Mouse (Mus musculus): ENCODE measurements around the gene Ambra1.
"Not testable (repeated sequence)": the region's sequence is repeated elsewhere in the genome, so short reads cannot be mapped to it uniquely, and the experiment has no call there.

The Ambra1 gene
- long read RNA-seq, experiment 1, full-length matches to known transcripts, result 1 of 5 reads
- long read RNA-seq, experiment 1, partial matches to known transcripts, result 0 of 5 reads
- long read RNA-seq, experiment 1, other reads (novel, unspliced or antisense), result 4 of 5 reads
- long read RNA-seq, experiment 2, partial matches to known transcripts, result 0 of 2 reads
- long read RNA-seq, experiment 2, other reads (novel, unspliced or antisense), result 2 of 2 reads

- intact Hi-C loops (cut with DNase I), result no loop called here
Observed at GRCm38 (mm10) chr2:91729971-91730821, at the start of gene Ambra1. TSS of gene Ambra1 (plus strand) at chr2:91730134.

- intact Hi-C loops (cut with DNase I), result no loop called here
Observed at GRCm38 (mm10) chr2:91682850-91683249, 47.1 kb upstream of the Ambra1 start.

GRCm38 (mm10) chr2:91683919-91684318 is 46.0 kb upstream of the Ambra1 start:
- intact Hi-C loops (cut with DNase I), result no loop called here

GRCm38 (mm10) chr2:91689452-91689851 is 40.5 kb upstream of the Ambra1 start:
- intact Hi-C loops (cut with DNase I), result no loop called here

GRCm38 (mm10) chr2:91695436-91696224 is 34.3 kb upstream of the Ambra1 start:
- intact Hi-C loops (cut with DNase I), result no loop called here

- intact Hi-C loops (cut with DNase I), result no loop called here
Observed at GRCm38 (mm10) chr2:91696225-91696590, 33.7 kb upstream of the Ambra1 start.

- intact Hi-C loops (cut with DNase I), result no loop called here
Observed at GRCm38 (mm10) chr2:91699225-91699624, 30.7 kb upstream of the Ambra1 start.

- intact Hi-C loops (cut with DNase I), result no loop called here
Observed at GRCm38 (mm10) chr2:91701366-91701765, 28.6 kb upstream of the Ambra1 start.

- intact Hi-C loops (cut with DNase I), result no loop called here
Observed at GRCm38 (mm10) chr2:91705736-91706135, 24.2 kb upstream of the Ambra1 start.

GRCm38 (mm10) chr2:91706456-91706855 is 23.5 kb upstream of the Ambra1 start:
- intact Hi-C loops (cut with DNase I), result no loop called here

- intact Hi-C loops (cut with DNase I), result no loop called here
Observed at GRCm38 (mm10) chr2:91708361-91708760, 21.6 kb upstream of the Ambra1 start.

GRCm38 (mm10) chr2:91710272-91711234 is 19.4 kb upstream of the Ambra1 start, which contains the start of the genes Atg13 and Harbi1:
TSS of gene Atg13 (minus strand) at chr2:91710576.
TSS of gene Harbi1 (plus strand) at chr2:91710852.
- intact Hi-C loops (cut with DNase I), result no loop called here

- intact Hi-C loops (cut with DNase I), result no loop called here
Observed at GRCm38 (mm10) chr2:91711256-91711925, 18.5 kb upstream of the Ambra1 start.

- intact Hi-C loops (cut with DNase I), result no loop called here
Observed at GRCm38 (mm10) chr2:91714921-91715320, 15.0 kb upstream of the Ambra1 start.

- intact Hi-C loops (cut with DNase I), result no loop called here
Observed at GRCm38 (mm10) chr2:91718276-91718675, 11.7 kb upstream of the Ambra1 start.

GRCm38 (mm10) chr2:91723382-91723781 is 6.6 kb upstream of the Ambra1 start:
- intact Hi-C loops (cut with DNase I), result no loop called here

GRCm38 (mm10) chr2:91723951-91724350 is 6.0 kb upstream of the Ambra1 start:
- intact Hi-C loops (cut with DNase I), result no loop called here

- intact Hi-C loops (cut with DNase I), result no loop called here
Observed at GRCm38 (mm10) chr2:91724716-91725115, 5.2 kb upstream of the Ambra1 start.

GRCm38 (mm10) chr2:91725476-91725875 is 4.5 kb upstream of the Ambra1 start:
- intact Hi-C loops (cut with DNase I), result not testable (repeated sequence)

- intact Hi-C loops (cut with DNase I), result no loop called here
Observed at GRCm38 (mm10) chr2:91727011-91727410, 2.9 kb upstream of the Ambra1 start.
